Mouse (Mus musculus) embryo, embryonic 11 days (tissue): ENCODE measurements around the gene Pip4k2a.

Experiments used
- DNase-seq: peaks from one replicate; pipeline ENCODE4 v3.0.0-alpha.2; 2015

The Pip4k2a gene

GRCm38 (mm10) chr2:18955022-18955421 lies 42.9 kb downstream of the Pip4k2a start:
- no peak for DNase-seq

GRCm38 (mm10) chr2:18954422-18954821 lies 43.5 kb downstream of the Pip4k2a start:
- DNase-seq = no peak

- no peak for DNase-seq
Observed at GRCm38 (mm10) chr2:18952102-18952673, 45.7 kb downstream of the Pip4k2a start.

- no peak for DNase-seq
Observed at GRCm38 (mm10) chr2:18950758-18951157, 47.2 kb downstream of the Pip4k2a start.

- no peak for DNase-seq
Observed at GRCm38 (mm10) chr2:18948741-18949140, 49.2 kb downstream of the Pip4k2a start.

GRCm38 (mm10) chr2:18947669-18948459 lies 50.1 kb downstream of the Pip4k2a start:
- DNase-seq = no peak

- no peak for DNase-seq
Observed at GRCm38 (mm10) chr2:18945438-18945837, 52.5 kb downstream of the Pip4k2a start.

GRCm38 (mm10) chr2:18943930-18944329 lies 54.0 kb downstream of the Pip4k2a start:
- no peak for DNase-seq

- no peak for DNase-seq
Observed at GRCm38 (mm10) chr2:18943366-18943765, 54.6 kb downstream of the Pip4k2a start.

- no peak for DNase-seq
Observed at GRCm38 (mm10) chr2:18940693-18941270, 57.1 kb downstream of the Pip4k2a start.

- DNase-seq = no peak
Observed at GRCm38 (mm10) chr2:18938923-18939329, 59.0 kb downstream of the Pip4k2a start.

- DNase-seq = no peak
Observed at GRCm38 (mm10) chr2:18938232-18938631, 59.7 kb downstream of the Pip4k2a start.

- no peak for DNase-seq
Observed at GRCm38 (mm10) chr2:18937611-18938010, 60.3 kb downstream of the Pip4k2a start.

- no peak for DNase-seq
Observed at GRCm38 (mm10) chr2:18936446-18936845, 61.5 kb downstream of the Pip4k2a start.

- DNase-seq = no peak
Observed at GRCm38 (mm10) chr2:18935581-18936027, 62.3 kb downstream of the Pip4k2a start.

GRCm38 (mm10) chr2:18934131-18934530 lies 63.8 kb downstream of the Pip4k2a start:
- no peak for DNase-seq

- DNase-seq = no peak
Observed at GRCm38 (mm10) chr2:18933418-18933817, 64.5 kb downstream of the Pip4k2a start.

- no peak for DNase-seq
Observed at GRCm38 (mm10) chr2:18930318-18931060, 67.4 kb downstream of the Pip4k2a start.

- no peak for DNase-seq
Observed at GRCm38 (mm10) chr2:18928597-18929257, 69.2 kb downstream of the Pip4k2a start.

- DNase-seq = no peak
Observed at GRCm38 (mm10) chr2:18928196-18928595, 69.7 kb downstream of the Pip4k2a start.

- DNase-seq = no peak
Observed at GRCm38 (mm10) chr2:18923806-18924595, 73.9 kb downstream of the Pip4k2a start.

GRCm38 (mm10) chr2:18923098-18923649 lies 74.8 kb downstream of the Pip4k2a start:
- DNase-seq = no peak
